Mouse (Mus musculus) liver (tissue): ENCODE measurements around the gene Atp1a4.
"Not testable (repeated sequence)": the region's sequence is repeated elsewhere in the genome, so short reads cannot be mapped to it uniquely, and the experiment has no call there.

Experiments
- DNase-seq: peaks from one replicate; pipeline ENCODE4 v3.0.0-alpha.2; 2020; ENCODE audit warnings: mixed read lengths

The Atp1a4 gene

GRCm38 (mm10) chr1:172279768-172280509 lies 21.7 kb upstream of the Atp1a4 start:
- no peak for DNase-seq

- no peak for DNase-seq
These were observed 20.1 kb upstream of the Atp1a4 start for GRCm38 (mm10) chr1:172278328-172278727.

GRCm38 (mm10) chr1:172277172-172277571 lies 19.0 kb upstream of the Atp1a4 start:
- no peak for DNase-seq

- DNase-seq = no peak
These were observed 16.3 kb upstream of the Atp1a4 start for GRCm38 (mm10) chr1:172274547-172274946.

- DNase-seq = no peak
These were observed 15.9 kb upstream of the Atp1a4 start for GRCm38 (mm10) chr1:172274116-172274515.

GRCm38 (mm10) chr1:172273386-172273785 lies 15.2 kb upstream of the Atp1a4 start:
- DNase-seq = no peak

- no peak for DNase-seq
These were observed 13.6 kb upstream of the Atp1a4 start for GRCm38 (mm10) chr1:172271765-172272164.

- no peak for DNase-seq
These were observed 13.0 kb upstream of the Atp1a4 start for GRCm38 (mm10) chr1:172271208-172271607.

- DNase-seq = no peak
These were observed 3.4 kb upstream of the Atp1a4 start, which contains the start of gene Igsf8 for GRCm38 (mm10) chr1:172261477-172262078. Igsf8 (plus strand) TSS chr1:172261641.

- DNase-seq = peak; percentile 15
These were observed 10.5 kb downstream of the Atp1a4 start for GRCm38 (mm10) chr1:172247679-172248078.

GRCm38 (mm10) chr1:172247216-172247615 lies 11.0 kb downstream of the Atp1a4 start:
- DNase-seq = no peak

GRCm38 (mm10) chr1:172244645-172245044 lies 13.6 kb downstream of the Atp1a4 start:
- not testable (repeated sequence) for DNase-seq

- DNase-seq = no peak
These were observed 14.5 kb downstream of the Atp1a4 start for GRCm38 (mm10) chr1:172243547-172244205.

- DNase-seq = no peak
These were observed 15.8 kb downstream of the Atp1a4 start for GRCm38 (mm10) chr1:172242401-172242800.

GRCm38 (mm10) chr1:172240945-172241708 lies 17.1 kb downstream of the Atp1a4 start:
- no peak for DNase-seq

- no peak for DNase-seq
These were observed 29.0 kb downstream of the Atp1a4 start for GRCm38 (mm10) chr1:172229215-172229614.

- no peak for DNase-seq
These were observed 30.0 kb downstream of the Atp1a4 start for GRCm38 (mm10) chr1:172228209-172228608.

- DNase-seq = no peak
These were observed 36.7 kb downstream of the Atp1a4 start for GRCm38 (mm10) chr1:172221297-172222063.

GRCm38 (mm10) chr1:172220414-172220813 lies 37.8 kb downstream of the Atp1a4 start:
- no peak for DNase-seq

GRCm38 (mm10) chr1:172219451-172220406 lies 38.5 kb downstream of the Atp1a4 start, which contains the start of gene Casq1:
Casq1 (minus strand) TSS chr1:172219868.
- no peak for DNase-seq
